Mouse (Mus musculus): ENCODE measurements around the gene Get4.

Gene Get4

DNA sequence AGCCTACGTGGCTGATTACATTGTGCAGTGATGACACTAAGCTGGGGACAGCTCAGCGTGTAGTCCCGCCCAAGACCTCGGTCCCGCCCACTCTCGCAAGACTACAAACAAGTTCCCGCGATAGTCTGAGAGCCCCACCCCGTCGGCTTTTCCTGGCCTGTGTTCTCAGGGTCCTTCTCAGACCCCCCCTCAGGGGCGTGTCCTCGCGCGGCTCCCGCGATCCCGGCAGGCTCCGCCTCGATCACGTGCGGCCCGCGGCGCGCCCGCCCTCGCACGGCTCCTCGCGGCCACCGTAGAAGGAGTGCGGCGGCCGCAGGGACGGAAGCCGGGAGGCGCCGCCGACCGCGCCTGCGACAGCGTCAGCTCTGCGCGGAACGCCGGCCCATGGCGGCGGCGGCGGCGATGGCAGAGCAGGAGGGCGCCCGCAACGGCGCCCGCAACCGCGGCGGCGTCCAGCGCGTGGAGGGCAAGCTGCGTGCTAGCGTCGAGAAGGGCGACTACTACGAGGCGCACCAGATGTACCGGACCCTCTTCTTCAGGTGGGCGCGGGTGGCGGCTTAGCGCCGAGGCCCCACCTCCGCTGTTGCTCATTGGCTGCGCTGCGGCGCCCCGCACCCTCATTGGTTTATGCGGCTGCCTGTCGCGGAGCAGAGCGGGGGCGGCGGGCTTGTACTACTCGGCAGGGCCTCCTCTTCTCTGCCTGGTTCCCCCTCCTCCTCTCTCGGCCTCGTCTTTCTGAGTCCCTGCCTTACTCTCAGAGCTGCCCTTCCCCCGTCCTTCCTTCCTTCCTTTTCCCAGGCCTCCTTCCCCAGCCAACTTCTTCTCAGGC is at the start of gene Get4:
Get4 (plus strand) TSS at position 244 of the 829 bp plus-strand sequence.
- peak; percentile 100 for DNase-seq (ENCODE audit: low spot score)

DNA sequence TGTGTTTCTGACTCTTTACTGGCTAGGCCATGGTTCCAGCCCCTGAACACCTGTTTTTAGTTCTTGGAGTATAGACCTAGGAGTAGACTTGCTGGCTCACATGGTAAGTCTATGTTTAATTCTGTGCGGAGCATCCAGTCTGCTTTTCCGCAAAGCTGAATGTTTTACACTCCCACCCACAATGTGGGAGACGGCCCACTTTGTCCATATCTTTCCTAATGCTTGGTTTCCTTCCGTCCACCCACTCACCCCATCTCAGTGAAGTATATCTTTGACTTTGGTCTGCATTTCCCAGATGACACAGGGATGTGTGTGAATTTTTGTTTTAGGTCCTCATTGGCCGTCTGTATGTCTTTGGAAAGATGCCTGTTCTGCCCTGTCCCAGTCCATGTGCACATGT is 48.8 kb upstream of the Get4 start:
- no peak for DNase-seq (ENCODE audit: low spot score)

DNA sequence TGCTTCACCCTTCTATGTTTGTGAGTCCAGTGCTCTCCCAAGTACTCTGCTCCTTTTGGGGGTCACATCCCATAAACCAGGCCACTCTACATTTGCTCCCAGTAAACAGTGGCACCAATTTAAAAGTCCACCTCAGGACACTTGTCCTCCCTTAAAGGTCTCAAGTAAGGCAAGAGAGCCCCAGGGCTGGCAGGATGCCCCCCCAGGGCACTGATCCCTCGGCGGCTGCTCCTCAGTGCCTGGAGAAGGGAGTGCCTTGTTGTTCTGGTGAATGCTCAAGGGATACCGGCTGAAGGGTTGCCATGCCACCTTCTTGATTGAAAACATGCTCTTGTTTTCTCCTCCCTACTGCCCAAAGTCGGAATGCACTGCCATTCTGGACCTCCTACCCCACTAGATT is 46.0 kb upstream of the Get4 start:
- no peak for DNase-seq (ENCODE audit: low spot score)

DNA sequence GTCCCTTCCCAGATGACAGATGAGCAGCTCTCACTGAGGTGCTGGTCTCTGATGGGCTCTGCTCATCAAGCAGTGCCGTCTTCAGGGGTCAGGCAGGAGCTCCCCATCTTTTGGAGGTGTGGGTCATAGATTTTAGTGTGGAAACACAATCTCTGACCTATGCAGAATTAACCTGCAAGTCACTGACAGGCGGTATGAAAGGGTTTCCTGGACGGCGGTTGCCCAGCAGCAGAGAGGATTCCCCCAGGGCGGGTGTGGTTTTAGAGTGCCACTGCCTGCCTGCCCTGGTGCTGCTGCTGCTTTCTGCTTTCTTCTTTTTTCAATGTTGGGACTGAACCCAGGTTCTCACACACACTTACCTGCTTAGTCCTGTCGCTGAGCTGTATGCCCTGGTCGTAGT is 45.6 kb upstream of the Get4 start:
- peak; percentile 31 for DNase-seq (ENCODE audit: low spot score)

DNA sequence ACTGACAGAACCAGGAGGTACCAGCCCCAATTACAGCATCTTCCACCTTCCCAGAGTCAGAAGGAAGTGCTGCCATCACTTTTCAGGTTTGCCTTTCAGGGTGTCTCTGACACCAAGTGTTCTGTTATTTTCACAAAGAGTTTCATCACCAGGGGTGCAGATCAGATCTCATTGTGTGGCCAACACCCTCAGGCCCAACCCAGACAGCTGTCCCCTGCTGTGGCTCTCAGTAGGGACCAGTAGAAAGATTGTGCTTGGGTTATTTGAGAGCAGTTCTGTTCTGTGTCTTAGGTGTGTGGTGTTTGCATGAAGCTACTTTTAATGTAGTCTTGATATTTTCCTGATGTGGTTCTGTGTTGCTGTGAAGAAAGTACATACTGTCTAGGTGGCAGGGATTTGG is 43.9 kb upstream of the Get4 start:
- no peak for DNase-seq (ENCODE audit: low spot score)

DNA sequence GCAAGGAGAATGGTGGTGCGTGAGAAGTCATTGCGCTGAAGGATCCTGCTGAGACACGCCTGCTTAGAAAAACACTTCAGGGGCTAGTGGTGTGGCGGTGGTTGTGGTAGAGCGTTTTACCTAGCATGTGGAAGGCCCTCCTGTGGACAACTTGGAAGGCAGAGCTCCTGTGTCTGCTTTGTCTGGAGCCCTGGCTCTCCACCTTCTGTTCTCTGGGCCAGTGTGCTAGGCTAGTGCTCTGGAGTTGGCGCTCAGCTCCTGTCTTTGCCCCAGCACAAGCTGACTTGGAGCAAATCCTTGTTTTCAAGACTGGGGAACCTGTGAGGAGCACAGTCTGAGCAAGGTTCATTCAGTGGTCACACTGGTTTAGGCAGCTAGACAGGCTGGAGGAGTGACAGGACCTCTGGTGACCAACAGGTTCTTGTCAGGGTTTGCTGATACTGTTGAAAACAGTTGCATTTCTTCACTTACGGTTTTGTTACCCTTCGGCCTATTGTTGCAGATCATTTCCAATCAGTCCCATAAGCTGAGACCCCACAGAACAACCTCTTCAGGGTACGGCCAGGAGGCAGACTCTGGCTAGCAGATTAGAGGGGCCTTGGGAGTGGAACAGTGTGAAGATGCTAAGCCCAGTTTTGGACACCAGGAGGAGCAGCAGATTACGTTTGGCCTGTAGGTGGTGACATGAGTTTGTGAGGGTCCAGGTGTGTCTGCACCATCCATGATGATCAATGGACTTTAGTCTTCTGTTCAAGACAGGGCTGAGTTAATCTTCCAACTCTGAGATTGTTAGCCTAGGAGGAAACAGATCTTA is 43.0 kb upstream of the Get4 start:
- DNase-seq (ENCODE audit: low spot score): no peak

DNA sequence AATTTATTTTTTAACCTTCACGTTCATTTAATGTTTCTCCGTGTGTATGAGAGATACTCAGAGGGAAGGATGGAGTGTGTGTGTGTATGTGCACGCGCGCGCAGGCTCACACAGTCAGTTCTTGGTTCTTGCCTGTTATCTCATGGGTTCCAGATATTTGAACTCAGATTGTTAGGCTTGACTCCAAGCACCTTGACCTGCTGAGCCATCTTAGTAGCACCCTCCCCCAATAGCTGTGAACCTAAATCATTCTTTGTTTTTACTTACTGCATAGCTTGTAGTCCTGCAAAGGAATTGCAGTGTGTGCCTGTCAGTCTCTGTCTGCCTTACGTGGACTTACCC is 42.5 kb upstream of the Get4 start:
- DNase-seq (ENCODE audit: low spot score): no peak

DNA sequence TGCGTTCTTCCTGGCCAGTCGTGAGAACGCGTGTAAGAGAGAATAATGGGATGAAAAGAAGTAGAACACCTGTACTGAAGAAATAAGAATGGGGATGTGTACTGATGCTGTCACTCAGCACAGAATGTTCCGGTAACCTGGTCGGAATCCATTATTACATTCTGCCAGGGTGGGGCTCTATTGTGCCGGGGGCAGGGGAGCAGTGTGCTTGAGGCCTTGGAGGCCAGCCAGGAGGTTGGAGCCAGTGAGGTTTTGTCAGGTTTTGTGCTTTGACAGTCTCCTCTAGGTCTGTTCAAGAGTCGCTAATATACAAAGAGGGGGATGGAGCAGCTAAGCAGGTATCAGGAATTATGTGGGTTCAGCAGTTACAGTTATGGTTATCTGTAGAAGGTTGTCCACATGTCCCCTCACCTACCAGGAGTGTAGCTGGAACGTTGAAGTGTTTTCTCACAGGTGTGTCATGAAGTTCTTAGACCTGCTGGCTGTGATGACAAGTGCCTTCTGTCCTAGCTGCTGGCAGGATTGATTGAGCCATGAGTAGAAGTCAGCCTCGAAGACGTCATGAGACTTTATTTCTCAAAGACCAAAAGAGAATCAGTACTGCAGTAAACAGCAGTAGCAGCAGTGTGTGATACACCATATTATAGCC is 40.3 kb upstream of the Get4 start:
- DNase-seq (ENCODE audit: low spot score): no peak

DNA sequence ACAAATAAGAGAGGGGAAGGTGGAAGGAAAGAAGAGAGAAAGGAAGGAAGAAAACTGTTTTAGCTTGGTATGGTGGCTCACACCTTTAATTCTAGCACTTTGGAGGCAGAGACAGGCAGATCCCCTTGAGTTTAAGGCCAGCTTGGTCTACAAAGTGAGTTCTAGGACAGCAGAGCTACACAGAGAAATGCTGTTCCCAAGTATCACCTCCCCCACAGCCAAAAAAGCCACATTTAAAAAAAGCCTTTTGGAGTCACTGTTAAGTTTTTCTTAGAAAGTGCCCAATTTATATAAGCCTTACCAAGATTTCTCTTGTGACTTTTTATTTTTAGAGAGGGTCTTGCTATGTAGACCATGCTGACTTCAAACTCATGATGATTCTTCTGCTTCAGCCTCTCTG is 37.8 kb upstream of the Get4 start:
- DNase-seq (ENCODE audit: low spot score): no peak

DNA sequence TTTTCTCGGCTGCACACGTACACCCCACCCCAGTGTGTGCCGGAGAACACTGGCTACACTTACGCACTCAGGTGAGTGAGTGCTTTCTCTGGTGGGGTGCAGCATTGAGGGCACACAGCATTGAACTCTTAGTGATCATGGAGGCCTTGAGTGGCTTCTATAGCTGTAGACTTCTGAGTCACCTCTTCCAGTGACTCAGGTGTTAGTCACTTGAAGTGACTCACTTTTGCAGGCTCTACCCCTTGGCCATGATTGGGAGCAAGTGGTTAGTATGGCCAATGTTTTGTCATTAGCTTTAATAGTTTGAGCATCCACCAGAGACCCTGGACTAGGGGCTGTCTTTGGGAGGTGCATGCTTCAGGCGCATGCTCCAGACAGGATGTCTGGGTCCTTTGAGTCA is 36.9 kb upstream of the Get4 start:
- no peak for DNase-seq (ENCODE audit: low spot score)

DNA sequence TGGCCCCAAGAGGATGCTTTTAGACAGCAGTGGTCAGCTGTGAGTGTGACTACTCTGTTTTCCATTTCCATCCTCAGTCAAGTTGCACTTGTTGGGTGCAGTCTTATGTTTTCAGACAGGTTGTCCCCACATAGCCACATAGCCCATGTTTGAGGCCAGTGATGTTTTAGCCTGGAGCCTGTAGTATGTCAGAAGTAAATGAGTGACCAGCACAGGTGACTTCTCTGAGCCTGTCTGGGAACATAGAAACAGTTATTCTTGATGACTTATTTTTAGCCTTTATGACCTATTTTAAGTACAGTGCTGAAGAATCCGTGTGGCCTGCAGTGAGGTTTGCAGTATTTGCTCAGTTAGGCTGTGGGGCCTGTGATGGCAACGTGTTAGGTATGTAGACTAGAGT is 36.0 kb upstream of the Get4 start:
- no peak for DNase-seq (ENCODE audit: low spot score)

DNA sequence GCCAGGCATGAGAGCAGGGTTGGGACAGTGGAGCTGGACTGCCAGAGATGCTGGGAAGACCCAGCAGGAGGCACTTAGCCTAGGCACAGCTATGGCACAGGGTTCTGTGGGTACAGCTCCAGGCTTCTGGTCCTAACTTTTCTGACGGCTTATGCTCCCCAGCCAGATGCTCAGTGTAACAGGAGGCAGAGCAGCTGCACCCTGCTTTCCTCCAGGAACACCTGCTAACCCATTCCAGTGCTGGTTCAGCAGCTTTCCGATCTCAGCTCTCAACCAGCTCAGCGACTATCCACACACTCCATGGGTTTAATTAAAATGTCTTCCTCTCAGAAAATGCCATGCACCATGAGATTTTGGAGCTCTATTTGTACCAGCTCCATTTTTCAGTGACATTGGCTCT is 35.4 kb upstream of the Get4 start:
- DNase-seq (ENCODE audit: low spot score): no peak

DNA sequence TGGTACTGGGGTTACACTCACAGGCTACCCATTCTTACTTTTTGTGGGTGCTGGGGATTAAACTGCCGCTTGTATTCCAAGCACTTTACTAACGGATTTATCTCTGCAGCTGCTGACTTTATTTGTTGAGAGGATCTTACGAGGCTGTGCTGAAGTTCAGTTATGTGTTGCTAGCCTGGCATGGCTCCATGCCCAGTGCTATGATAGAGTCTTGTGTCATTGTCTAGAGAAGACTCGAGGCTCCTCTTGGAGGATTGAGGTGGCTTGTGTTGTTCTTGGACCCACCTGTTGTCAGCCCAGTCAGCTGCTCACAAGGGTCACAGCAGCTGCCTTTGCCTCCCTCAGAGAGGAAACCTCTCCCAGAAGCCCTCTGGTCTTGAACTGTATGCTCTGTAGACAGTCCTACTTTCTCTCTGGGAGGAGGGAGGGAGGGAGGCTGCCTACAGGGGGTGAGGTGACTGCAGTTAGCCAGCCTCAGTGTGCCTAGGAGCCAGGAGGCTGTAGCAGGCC is 32.1 kb upstream of the Get4 start:
- DNase-seq (ENCODE audit: low spot score): no peak

DNA sequence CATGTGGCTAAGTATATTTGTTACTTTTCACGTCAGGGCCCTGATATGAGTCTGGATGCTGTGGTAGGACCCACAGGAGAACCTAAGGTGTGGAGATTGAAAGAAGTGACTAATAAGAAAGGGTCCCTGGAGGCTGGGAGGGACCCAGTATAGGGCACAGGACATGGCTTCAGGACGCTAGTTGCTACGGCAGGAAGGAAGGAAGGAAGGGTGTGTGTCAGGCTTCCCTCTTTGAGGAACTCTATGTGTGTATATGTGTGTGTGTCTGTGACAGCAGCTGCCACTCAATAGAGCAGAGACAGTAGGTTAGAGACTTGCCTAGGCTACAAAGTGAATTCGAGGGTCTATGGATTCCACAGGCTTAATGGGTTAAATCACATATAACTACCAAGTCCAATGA is 31.5 kb upstream of the Get4 start:
- no peak for DNase-seq (ENCODE audit: low spot score)

DNA sequence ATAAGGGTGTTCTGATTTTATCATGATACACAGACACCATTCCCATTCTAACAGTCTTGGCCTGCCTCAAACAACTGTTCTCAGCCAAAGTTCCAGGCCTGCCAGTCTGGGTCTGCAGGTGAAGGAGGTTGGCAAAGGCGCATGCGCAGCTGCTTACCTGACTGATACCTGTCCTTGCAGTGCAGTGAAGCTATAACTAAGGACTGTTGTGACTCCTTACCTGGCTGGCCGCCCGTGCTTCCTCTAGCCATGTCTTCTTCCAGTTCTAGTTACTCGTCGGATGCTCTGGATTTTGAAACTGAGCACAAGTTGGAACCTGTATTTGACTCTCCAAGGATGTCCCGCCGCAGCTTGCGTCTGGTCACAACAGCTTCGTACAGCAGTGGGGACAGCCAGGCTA is 28.8 kb upstream of the Get4 start:
- no peak for DNase-seq (ENCODE audit: low spot score)

DNA sequence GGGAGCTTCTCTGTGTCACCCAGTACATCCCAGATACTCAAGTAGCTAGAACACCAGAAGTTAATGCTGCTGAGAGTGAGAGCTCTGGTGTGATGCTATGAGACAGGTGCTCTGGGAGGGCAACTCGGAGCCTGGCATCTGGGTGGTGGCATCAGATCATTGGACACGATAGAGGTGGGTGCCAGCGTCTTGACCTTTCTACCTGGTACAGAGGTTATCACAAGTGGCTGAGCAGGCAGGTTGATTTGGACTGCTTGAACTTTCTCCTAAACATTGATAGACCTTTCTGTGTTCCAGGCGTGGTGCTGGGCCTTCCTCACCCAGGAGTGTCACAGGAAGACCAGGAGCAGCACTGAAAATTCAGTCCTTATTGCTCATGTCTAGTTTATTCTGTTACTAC is 24.9 kb upstream of the Get4 start:
- DNase-seq (ENCODE audit: low spot score): no peak

DNA sequence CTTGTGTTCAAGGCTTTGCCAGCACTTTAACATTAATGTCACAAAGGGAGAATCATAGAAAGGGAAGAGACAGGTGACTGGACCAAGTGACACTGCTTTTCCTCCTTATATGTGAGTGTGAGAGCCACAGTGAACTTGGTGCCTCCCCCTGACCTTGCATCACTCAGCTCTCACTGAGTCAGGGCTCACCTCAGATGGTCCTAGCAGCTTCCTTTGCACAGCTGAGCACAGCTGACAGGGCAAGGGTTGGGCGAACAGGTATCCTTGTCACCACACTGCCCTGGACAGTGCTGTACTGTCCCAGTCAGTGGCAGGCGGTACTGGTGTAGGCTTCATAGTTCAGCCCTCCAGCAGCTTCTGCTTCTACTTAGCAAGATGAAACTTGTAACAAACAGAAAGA is 24.5 kb upstream of the Get4 start:
- DNase-seq (ENCODE audit: low spot score): no peak

DNA sequence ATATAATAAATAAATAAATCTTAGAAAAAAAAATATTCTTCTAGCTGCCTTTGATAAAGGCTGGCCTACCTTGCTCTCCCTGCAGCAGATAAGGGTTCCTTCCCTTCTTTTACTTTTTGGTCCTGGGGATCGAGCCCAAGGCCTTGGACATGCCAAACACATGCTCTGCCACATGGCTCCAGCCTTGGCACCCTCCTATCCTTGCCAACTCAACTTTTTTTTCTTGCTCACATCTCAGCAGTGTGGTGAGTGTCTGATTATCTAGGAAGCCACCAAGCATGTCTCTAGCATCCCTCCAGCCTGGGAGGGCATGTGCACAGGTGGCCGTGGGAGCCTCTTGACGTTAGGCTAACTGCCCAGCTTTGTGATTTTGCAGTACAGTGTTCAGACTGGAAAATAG is 23.8 kb upstream of the Get4 start:
- no peak for DNase-seq (ENCODE audit: low spot score)

DNA sequence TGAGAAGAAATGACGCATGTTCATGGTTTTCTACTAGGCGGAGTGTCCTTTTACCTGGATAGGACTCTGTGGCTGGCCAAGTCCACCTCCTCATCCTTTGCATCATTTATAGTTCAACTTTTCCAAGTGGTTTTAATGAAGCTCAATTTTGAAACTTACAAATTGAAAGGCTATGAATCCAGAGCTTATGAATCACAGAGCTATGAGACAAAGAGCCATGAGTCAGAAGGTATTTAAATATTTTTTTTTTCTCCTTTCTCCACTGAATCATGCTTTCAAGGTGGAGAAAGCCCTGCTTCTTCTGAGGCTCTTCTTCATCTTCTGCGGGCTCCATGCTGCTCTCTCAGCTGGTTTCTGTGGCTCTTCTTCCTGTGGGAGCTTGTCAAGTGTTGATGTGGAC is 22.4 kb upstream of the Get4 start:
- DNase-seq (ENCODE audit: low spot score): no peak

DNA sequence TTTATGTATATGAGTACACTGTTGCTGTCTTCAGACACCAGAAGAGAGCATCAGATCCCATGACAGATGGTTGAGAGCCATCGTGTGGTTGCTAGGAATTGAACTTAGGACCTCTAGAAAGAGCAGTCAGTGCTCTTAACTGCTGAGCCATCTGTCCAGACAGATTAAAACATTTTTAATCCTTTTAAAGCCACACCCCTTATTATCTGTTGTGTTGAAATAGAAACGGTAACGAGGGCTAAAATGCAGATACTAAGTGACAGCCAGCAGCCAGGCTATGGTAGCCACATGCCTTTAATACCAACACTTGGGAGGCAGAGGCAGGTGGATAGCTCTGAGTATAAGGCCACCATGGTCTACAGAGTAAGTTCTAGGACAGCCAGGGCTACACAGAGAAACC is 20.0 kb upstream of the Get4 start:
- no peak for DNase-seq (ENCODE audit: low spot score)

DNA sequence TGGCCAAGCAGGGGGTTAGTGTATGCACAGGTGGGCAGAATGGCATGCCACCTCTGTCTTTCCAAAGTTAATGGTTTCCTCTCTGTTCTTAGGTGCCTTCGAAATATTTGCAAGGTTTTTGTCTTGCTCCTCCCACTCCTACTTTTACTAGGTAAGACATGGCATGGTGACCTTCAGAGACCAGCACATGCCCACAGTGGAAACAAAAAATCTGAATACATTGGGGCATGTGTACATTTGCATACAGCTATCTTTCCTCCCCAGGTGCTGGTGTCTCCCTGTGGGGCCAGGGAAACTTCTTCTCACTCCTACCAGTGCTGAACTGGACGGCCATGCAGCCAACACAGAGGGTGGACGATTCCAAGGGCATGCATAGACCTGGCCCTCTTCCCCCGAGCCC is 17.7 kb upstream of the Get4 start:
- DNase-seq (ENCODE audit: low spot score): no peak

DNA sequence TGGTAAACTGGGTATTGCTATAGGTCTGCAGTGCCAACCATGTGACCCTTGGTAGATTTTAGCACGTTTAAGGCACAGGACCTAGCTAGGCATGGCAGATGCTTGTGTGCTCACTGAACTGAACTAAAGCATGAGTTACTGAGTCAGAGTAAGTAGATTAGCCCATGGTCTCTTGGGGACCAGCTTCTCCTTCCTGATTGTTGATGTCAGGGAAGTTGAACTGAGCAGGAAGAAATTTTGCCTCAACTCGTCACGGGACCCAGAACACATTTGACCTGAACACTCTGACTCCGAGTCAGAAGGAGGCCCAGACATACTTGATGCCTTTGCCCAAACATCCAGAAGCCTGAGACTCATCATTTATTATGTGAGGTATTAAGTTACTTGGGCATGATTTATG is 14.7 kb upstream of the Get4 start:
- DNase-seq (ENCODE audit: low spot score): no peak

All from T-cell, adult 2 months (primary cell).